Mouse (Mus musculus) left cerebral cortex, adult 2 months (tissue): ENCODE data around the gene Cdc26. TPM values are rescaled to one million over a fixed set of nuclear protein-coding genes. Genes with fewer than 3 reads are reported as not detected.

ENCODE experiments used
- DNase-seq, 2 experiments: peaks; one replicate each; pipeline ENCODE4 v3.0.0; 2021 to 2022; ENCODE audit warnings: low spot score in 2 of 2, mixed read lengths in 1 of 2; ENCODE audit errors: extremely low spot score in 1 of 2
- H3K27ac ChIP-seq: fragments of 200-600 bp; 2 replicates; pipeline ENCODE4 v1.8.1; 2022
- H3K4me3 ChIP-seq: fragments of 200-600 bp; 2 replicates; pipeline ENCODE4 v1.8.1; 2022
- CTCF ChIP-seq: fragments of 200-600 bp; IDR thresholded peaks from 2 replicates; pipeline ENCODE4 v1.8.1; 2022; ENCODE audit warnings: antibody characterized with exemption, mild to moderate bottlenecking, moderate library complexity
- intact Hi-C: fragments of 180-260 bp; cut with DNase I; formaldehyde crosslinking; loops from one replicate; pipeline ENCODE4 v1.15.1; 2025
- total RNA-seq, 2 experiments: library from RNA; stranded (reverse); gene quantifications; 2 replicates each; pipeline ENCODE4 v1.2.3; 2021

The Cdc26 gene
- total RNA-seq, 2 experiments from 2014 or later = 42.3 to 43.4 TPM

- no peak for DNase-seq
- intact Hi-C loops = no loop called here
- TF ChIP-seq CTCF = no peak
- Histone ChIP-seq H3K4me3 (peak overlapping the region; percentile 75), H3K27ac (peak overlapping the region; percentile 93)
Measured at GRCm38 (mm10) chr4:62359256-62359775, 49.1 kb downstream of the Cdc26 start.

- intact Hi-C loops = no loop called here
- Histone ChIP-seq H3K27ac (no peak overlapping the region), H3K4me3 (no peak overlapping the region)
- TF ChIP-seq CTCF = no peak
- no peak for DNase-seq
Measured at GRCm38 (mm10) chr4:62357631-62358148, 50.8 kb downstream of the Cdc26 start.

GRCm38 (mm10) chr4:62349371-62349770 is 59.1 kb downstream of the Cdc26 start:
- no peak for TF ChIP-seq CTCF
- Histone ChIP-seq H3K27ac (no peak overlapping the region), H3K4me3 (no peak overlapping the region)
- intact Hi-C loops = no loop called here
- no peak for DNase-seq

- Histone ChIP-seq H3K27ac (no peak overlapping the region), H3K4me3 (no peak overlapping the region)
- intact Hi-C loops = no loop called here
- TF ChIP-seq CTCF = no peak
- no peak for DNase-seq
Measured at GRCm38 (mm10) chr4:62348329-62348705, 60.1 kb downstream of the Cdc26 start.

GRCm38 (mm10) chr4:62347605-62348328 is 60.7 kb downstream of the Cdc26 start:
- Histone ChIP-seq H3K4me3 (no peak overlapping the region), H3K27ac (no peak overlapping the region)
- intact Hi-C loops = no loop called here

GRCm38 (mm10) chr4:62345827-62346226 is 62.6 kb downstream of the Cdc26 start:
- Histone ChIP-seq H3K27ac (no peak overlapping the region), H3K4me3 (no peak overlapping the region)
- no peak for DNase-seq
- TF ChIP-seq CTCF = no peak
- intact Hi-C loops = no loop called here

More at GRCm38 (mm10) chr4:62347605-62348328, 60.7 kb downstream of the Cdc26 start:
- no peak for TF ChIP-seq CTCF
- no peak for DNase-seq

- intact Hi-C loops = no loop called here
- DNase-seq = no peak
- peak; percentile 58 for TF ChIP-seq CTCF
- no peak overlapping the region for H3K27ac ChIP-seq
- no peak overlapping the region for H3K4me3 ChIP-seq
Measured at GRCm38 (mm10) chr4:62344000-62344399, 64.4 kb downstream of the Cdc26 start.

- no peak for DNase-seq
- intact Hi-C loops = no loop called here
- H3K27ac ChIP-seq = no peak overlapping the region
- no peak overlapping the region for H3K4me3 ChIP-seq
- no peak for TF ChIP-seq CTCF
Measured at GRCm38 (mm10) chr4:62338536-62338935, 69.9 kb downstream of the Cdc26 start.

Other genes with a start within 250 kb of the Cdc26 start
- 10 to 100 TPM; 20.6 TPM for gene Zfp37, start 177.6 kb downstream of the Cdc26 start, total RNA-seq
- 1 to 10 TPM; 8.0 to 8.4 TPM for gene Slc31a2, start 146.1 kb downstream of the Cdc26 start, total RNA-seq
- gene Fkbp15, start 48.1 kb downstream of the Cdc26 start, total RNA-seq = 10 to 100 TPM; 35.1 to 41.0 TPM
- 10 to 100 TPM; 11.8 to 12.9 TPM for gene Slc31a1, start 47.9 kb downstream of the Cdc26 start, total RNA-seq
- 10 to 100 TPM; 12.1 to 14.4 TPM for gene Prpf4, start 155 bp upstream of the Cdc26 start, total RNA-seq
- not detected for gene Rnf183, start 26.6 kb upstream of the Cdc26 start, total RNA-seq
- 1 to 10 TPM; 6.9 to 8.8 TPM for gene Wdr31, start 62.3 kb upstream of the Cdc26 start, total RNA-seq
- gene Bspry, start 71.4 kb upstream of the Cdc26 start, total RNA-seq = under 1 TPM; 0.38 to 0.40 TPM
- 10 to 100 TPM in 1 of 2 experiments, 1 to 10 TPM in 1; 8.3 to 10.3 TPM for gene Hdhd3, start 94.8 kb upstream of the Cdc26 start, total RNA-seq
- 10 to 100 TPM; 32.1 to 34.0 TPM for gene Alad, start 111.3 kb upstream of the Cdc26 start, total RNA-seq
- 10 to 100 TPM; 20.4 to 21.5 TPM for gene Pole3, start 116.4 kb upstream of the Cdc26 start, total RNA-seq
- gene 4933430I17Rik, start 116.7 kb upstream of the Cdc26 start, total RNA-seq = under 1 TPM; 0.19 to 0.63 TPM
- gene Rgs3, start 151.2 kb upstream of the Cdc26 start, total RNA-seq = 10 to 100 TPM; 25.8 to 27.3 TPM